Mouse (Mus musculus) naive thymus-derived CD4-positive, alpha-beta T cell, adult 2 months (primary cell): ENCODE results near the gene Ifitm3.
"Not testable (repeated sequence)": the region's sequence is repeated elsewhere in the genome, so short reads cannot be mapped to it uniquely, and the experiment has no call there.

Experiments
- DNase-seq: peaks from one replicate; pipeline ENCODE4 v3.0.0-alpha.2; 2011; ENCODE audit warnings: low read depth

Gene Ifitm3

DNA sequence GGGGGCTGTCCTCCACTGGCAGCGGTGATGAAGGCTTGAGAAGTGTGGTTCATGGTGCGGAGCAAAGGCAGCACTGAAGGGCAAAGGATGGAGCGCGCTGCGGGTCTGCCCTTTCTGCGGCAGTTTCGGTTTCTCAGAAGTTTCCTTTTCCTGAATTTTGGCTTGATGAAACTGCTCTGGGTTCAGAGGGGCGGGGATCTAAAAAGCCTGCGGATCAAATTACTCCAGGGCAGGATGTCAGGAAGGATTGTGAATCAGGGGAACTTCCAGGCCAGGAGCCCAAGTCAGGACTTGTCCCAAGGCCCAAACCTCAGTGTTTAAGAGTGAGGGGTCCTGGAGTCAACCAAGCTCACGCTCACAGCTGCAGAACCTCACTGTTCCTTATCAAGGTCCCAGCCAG, at the start of gene Ifitm3:
Ifitm3 (minus strand) TSS at position 178 of the 400 bp plus-strand sequence.
- DNase-seq = peak; percentile 23

DNA sequence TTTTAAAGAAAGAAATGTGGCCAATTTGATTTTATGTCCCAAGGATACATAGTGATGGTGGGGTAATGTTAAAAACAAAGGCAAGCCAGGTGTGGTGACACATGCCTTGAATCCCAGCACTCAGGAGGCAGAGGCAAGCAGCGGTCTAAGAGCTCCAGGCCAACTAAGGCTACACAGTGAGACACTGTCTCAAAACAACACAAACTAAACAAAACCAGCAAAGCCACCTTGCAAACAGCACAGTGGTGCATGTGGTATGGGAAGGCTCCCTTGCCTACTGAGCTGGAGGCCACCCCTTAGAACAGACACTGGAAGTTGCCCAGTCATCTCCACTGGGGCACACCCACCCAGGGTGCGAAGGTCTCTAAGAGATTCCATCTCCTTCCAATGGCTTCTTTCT, 49.4 kb upstream of the Ifitm3 start:
- DNase-seq = no peak

DNA sequence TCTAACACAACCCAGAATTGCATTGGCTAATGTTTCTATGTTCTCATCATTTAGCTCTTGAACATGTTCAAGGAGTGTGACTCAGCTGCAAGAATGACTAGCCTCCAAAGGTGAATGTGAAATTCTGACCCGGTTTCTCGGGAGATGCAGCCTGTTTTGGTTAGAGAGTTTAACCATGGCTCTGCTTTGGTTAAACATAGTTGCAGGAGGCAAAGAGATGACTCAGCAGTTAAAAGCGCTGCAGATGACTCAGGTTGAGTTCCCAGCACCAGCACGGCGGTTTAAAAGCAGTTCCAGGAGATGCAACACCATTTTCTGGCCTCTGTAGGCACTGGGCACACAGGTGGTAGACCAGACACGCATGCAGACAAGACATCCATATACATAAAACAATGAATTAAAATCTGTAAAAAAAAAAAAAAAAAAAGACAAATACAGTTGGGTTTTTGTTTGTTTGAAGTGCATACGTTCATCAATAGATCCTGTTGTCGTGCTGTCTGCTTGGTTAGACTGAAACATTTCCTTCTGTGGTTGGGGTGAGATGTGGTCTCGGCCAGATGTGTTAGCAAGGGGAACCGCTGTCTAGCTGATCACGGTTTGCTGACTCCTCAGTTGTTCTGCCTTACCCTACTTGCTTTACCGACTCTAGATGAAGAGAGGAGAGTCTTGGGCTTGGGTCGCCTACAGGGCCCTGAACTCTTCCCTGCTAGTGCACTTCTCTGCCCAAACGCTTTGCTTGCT, 48.2 kb upstream of the Ifitm3 start:
- DNase-seq = peak; percentile 64

DNA sequence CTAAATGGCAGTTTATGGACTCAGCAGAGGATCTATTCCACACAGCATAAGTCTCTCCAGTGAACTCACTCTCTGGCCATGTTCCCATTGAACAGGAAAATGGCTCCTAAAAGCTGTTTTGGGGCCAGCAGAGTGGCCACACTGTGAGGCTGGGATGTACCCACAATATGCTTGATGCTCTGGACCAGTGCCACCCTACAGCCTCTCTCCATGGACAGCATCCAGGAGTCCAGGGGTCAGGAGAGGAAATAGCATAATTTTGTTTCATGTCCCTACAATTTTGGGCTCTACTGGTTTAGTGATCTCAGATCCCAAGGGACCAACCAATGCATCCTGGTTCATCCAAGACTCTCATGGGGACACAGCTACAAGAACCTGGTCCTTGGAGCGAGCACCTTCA, 47.0 kb upstream of the Ifitm3 start:
- no peak for DNase-seq

DNA sequence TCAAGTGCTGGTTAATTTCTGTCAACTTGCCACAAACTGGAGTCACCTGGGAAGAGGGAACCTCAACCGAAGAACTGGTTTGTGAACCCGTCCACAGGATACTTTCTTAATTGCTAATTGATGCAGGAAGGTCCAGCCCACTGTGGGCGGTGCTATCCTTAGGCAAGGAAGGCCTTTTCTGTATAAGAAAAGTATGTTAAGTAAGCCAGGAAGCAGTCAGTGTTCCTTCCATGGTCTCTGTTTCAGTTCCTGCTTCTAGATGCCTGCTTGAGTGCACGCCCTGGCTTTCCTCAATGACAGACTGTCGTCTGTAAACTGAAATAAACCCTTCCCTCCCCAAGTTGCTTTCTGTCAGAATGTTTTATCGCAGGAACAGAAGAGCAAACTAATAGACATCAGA, 46.4 kb upstream of the Ifitm3 start:
- no peak for DNase-seq

DNA sequence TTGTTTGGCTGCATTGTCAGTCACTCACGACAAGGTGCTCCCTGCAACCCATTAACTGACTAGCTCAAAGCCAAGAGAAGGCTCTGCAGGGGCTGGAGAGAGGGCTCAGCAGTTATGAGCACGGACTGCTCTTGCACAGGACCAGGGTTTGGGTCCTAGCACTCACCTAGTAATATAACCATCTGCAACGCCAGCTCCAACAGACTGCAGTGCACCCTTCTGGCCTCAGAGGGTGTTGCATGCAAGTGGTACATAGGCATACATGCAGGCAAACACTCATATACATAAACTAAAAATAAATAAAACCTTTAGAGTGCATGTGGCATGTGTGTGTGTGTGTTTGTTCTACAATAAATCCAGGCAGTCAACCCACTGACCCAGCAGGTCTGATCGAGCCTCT, 45.2 kb upstream of the Ifitm3 start:
- no peak for DNase-seq

DNA sequence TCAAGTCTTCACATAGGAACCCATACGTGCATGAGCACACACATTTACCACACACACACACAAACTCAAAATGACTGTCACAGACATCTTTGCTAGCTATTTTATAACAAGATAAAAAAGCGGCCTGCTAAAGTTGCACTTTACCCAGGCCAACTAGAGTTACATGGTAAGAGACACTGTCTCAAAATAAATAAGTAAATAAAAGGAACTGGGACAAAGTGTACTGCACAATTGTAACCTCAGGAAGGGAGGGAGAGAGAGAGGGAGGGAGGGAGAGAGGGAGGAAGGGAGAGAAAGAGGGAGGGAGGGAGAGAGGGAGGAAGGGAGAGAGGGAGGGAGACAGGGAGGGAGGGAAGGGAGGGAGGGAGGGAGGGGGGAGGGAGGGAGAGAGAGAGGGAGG, 41.9 kb upstream of the Ifitm3 start:
- no peak for DNase-seq

DNA sequence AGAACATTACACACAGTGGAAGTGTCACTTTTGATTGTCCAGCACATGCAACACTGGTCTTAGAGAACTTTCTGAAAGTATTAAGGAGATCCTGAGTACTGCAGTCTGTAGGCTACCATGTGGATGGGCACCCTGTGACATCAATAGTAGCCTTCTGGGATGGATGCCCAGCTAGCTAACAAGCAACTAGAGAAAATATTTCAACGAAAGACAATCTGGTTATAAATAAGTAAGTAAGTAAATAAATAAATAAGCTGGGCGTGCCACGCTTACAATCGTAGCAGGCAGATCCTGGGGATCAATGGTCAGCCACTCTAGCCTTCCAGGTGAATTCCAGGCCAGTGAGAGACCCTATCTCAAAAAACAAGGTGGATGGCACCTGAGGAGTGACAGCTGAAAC, 41.4 kb upstream of the Ifitm3 start:
- DNase-seq = no peak

DNA sequence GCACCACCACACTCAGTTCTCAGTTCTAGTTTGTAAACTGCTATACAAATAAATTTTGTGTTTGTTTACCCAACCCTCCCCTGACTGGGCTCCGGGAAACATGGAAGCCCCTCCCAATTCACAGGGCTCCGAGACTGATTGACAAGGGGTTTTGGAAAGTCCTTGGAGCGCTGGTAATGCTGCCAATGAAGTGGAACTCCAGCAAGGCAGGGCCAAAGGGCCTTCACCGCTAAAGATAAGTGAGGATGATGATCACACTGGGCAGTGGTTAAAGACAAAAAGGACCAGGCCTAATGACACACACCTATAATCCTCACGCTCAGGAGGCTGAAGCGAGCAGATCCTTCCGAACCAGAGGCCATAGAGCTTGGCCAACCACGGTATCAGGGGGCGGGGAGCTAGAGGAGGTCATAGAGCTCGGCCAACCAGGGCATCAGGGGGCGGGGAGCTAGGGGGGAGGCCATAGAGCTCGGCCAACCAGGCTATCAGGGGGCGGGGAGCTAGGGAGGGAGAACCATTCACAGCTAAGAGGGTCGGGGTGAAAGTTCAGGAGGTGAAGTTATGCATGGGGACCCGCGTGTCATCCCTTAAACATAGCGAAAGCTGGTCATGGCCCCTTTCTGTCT, 40.6 kb upstream of the Ifitm3 start:
- no peak for DNase-seq

DNA sequence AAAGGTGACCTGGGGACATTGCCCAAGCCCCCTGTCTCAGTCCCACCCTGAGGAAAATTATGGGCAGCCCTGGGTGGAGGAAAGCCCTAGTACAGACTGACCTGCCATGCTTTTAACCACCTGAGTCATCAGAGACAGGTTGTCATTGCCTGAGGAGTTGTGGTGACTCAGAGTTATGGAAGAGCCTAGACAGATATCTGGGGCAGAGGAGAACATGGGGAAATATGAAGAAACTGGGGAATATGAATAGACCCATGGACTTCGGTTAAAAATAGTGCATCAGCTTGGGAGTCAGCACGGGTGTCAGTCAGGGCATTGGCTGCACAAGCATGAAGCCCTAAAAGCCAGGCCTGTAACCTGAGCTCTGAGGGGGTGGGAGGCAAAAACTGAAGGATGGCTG, 38.8 kb upstream of the Ifitm3 start:
- no peak for DNase-seq

DNA sequence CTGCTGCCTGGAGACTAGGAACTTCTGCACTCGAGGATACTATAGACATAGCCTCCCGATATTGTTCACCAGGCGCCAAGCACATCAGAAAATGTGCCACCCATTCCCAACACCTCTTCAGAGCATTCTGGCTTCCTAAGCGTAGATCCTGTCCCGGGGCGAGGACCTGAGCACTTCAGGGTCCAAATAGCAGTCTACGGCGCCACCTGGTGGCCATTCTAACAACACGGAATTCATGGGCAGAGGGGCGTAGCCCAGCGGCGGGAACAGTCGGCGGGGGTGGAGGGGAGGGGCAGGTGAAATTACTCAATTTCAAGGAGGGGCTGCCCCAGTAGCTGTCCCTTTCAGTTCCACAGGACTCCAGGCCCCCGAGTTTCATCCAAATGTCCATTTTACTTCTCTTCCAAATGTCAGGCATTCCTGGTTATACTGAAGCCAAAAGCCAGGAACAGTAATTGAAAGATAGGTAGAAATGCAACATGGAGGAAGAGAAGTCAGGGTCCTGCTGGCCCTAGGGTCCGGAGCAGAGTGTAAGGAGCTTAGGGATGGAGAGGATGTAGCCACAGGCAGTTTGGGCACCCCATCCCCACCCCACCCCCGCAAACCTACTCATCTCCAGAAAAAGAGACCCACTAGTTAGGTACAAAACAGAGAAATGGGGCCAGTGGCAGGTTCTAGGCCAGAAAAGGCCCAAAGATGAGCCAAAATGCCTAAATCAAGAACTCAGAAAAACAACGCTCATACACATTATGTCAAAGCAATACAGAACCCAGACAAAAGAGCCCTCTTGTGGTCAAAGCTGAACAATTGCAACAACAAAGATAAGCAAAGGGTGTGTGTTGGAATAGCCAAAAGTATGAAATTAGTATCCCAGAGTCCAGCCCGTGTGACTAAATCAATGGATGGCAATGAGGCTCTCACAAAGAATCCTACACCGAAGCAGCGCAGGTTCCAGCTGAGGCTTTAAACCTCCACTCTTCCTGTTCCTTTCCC, 38.0 kb upstream of the Ifitm3 start:
- DNase-seq = peak; percentile 95

DNA sequence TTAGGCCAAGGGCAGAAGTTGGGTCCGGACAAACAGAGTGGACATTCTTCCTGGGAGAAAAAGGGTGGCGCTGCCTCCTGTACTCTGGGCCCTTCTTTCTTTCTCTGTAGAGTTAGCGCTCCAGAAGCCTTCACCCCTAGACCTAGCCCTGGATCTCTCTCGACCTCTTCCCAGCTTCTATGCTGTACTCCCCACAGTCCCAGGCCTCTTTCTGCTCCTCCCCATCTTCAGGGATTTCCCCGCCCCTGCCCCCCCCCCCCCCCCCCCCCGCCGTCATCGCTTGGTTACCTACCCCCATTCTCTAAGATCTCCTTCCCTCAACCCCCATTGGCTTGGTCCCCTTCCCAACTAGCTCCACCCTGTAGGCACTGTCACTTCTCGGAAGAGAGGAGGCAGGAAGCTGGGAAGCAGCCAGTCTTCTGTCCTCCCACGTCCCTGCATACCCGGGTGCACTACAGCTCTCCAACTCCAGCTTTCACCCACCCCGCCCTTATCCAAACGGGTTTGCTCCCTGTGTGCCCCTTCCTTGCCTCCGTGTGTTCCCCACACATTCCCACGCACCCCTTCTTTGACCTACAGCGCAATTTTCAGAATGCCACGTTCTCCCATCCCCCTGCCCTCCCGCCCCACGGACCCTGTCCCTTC, 37.1 kb upstream of the Ifitm3 start:
- no peak for DNase-seq

DNA sequence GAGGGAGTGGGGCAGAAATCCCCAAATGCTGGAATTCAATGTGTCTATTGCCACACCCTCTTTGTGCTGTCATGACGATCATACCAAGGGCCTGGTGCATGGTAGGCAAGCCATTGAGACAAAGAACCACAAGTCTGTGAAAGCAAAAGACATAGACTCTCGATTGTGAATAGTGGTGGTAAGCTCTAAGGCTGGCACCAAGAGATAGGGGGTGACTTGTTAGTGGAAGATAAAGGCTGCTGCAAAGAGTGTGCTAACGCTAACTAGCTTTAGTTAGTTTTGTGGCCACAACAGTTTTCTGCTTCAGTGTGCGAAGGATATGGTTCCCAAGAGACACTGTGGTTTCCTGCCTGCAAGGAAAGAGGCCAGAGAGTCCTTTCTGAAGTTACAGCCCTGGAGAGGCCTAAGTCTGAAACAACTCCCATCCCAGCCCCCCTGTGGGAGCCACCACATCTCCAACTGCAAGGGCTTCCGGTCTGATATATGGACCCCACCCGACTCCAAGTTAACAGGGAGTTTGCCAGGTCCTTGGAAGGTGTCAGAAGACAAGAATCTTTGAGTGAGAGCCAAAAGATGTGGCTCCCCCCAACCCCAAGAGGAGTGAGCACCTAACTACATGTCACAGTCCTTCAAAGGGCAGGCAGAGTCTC, 36.5 kb upstream of the Ifitm3 start:
- peak; percentile 44 for DNase-seq

DNA sequence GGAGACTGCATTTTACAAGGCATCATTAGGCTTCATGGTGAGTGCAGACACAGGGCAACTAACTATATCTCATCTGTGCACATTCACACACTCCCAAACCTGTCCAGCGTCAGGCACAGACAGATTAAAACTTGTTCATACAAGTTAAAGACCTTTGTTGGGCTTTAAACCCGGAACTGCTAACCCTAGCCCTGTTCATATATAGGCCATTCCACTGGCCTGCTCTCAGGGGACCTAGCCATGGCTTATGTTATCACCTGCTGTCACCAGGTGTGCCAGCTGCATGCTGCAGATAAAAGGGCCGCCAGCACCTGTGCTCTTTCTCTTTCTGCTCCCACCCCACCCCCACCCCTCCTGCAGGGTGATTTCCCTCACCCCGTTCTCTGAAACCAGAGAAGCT, 32.0 kb upstream of the Ifitm3 start:
- DNase-seq = no peak

DNA sequence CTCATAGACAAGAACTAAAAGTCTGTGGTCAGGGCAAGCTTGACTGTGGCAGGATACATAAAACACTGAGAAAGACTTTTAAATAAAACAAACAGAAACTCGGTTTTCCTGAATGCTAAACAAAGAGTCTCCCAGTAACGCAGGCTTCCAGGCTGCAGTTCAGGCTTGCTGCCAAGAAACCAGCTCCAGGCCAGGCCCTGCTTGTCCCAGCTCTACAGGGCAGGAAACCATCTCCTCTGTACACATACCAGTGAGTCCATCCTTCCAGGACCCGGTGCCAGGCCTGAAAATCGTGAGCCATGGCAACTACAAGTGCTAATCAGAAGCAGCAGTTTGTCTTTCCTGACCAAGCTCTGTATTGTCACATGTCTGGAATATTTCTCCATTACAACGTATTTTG, 31.1 kb upstream of the Ifitm3 start:
- peak; percentile 32 for DNase-seq

DNA sequence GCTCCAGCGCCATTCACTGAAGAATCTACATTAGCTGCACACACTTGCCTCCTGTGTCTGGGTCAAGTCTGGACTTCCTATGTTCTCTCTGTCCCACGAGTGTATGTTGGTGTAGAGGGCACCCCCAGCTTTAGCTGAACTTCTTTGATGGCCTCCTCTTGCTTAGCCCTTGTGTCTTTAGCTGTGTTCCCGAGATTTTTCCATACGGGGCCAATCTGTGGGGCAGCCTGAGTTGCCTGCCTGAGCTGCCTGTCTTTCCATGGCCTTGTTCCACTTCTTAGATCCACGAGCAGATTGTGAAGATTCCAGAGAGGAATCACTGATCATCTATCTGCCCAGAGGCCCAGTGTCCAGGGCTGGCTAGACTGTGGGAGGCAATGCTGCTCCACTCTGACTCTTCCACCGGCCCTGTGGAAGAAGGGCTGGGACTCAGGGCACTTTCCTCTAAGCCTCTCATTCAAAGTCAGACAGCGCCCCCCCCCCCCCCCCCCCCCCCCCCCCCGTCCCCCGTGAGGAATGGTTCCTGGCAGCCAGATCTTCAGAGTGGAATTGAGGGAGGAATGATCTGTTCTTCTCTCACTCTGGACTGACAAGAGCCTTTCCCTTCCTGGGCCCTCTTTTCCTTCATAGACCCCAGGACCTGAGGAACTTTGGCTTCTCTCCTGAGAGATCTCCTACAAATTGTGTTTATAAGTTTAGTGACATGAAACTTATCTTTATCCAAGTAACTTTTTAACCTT, 30.5 kb upstream of the Ifitm3 start:
- no peak for DNase-seq

DNA sequence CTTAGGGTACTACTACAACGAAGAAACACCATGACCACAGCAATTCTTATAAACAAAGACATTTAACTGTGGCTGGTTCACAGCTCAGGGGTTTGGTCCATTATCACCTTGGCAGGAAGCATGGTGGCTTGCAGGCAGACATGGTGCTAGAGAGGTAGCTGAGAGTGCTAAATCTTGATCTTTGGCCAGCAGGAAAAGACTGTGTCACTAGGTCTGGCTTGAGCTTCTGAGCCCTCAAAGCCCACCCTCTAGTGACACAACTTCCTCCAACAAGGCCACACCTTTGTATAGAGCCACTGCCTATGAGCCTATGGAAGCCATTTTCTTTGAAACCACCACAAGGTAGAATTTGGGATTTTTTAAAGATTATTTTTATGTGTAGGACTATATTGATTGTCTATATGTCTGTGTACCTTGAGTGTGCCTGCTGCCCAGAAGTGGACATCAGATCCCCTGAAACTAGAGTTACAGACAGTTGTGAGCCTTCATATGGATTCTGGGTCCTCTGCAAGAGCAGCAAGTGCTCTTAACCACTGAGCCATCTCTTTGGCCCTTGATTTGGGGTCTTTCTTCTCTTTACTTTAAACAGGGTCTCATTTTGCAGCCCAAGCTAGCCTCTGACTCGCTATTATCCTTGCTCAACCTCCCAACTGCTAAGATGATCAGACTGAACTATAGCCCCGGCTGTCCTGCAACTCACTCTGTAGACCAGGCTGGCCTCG, 29.0 kb upstream of the Ifitm3 start:
- no peak for DNase-seq

DNA sequence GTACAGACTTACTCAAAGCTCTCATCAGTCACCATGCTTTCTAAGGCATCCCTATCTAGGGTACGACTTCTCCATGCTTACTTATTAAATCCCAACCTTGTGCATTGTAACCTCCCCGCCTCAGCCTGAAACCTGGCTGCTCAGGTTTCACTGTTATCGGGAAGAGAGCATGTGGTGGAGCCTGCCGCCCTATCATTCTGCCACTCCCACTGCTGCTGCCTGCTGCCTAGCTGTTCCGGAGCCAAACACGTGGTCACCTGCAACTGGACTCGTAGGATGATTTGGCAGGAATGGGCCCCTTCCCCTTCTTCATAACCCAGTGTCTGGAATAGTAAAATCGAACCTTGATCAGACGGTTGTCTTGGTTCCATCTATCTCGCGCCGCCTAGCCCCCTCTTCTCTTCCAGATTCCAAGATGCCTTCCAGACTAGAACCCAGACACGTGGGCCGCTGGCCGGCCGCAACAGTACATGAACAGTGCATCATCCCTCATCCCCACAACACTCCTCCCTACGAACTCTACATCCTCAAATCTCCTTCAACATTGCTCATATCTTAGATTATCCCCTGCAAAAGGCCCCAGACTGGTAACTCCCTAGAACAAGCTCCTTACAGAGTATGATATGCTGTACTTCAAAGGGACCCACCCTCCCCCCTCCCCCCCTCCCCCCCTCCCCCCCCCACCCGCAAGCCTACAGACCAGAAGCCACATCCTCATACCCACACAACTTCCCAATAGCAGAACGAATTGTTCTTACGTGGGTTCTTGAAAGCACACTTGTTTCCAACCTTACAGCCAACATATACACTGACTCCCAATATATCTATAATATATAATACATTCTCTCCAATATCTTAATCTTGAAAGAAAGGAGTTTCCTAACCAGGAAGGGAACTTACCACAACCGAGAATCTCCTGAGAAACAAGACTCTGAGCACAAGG, 27.8 kb upstream of the Ifitm3 start:
- DNase-seq = peak; percentile 66

DNA sequence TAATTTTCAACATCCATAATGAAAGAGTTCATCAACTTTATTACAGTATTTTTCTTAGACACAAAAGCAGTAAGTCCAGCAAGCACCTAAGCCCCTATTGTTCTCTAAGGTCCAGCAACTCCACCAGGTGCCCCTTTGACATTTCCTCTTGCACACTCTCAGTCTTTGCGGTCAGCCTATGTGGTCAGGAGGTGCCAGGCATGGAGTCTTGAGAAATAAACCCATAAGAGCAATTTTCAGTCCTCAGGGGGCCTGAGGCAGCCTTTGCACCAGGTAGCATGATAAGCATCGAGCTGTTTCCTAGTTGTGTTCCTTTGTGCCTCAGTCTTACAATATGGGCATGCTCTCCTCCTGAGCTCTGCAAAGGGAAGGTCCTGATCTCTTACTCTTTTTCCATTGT, 26.1 kb upstream of the Ifitm3 start:
- DNase-seq = not testable (repeated sequence)
